ENCODE assay signal across 8 mouse cellular contexts in the genomic region with DNA sequence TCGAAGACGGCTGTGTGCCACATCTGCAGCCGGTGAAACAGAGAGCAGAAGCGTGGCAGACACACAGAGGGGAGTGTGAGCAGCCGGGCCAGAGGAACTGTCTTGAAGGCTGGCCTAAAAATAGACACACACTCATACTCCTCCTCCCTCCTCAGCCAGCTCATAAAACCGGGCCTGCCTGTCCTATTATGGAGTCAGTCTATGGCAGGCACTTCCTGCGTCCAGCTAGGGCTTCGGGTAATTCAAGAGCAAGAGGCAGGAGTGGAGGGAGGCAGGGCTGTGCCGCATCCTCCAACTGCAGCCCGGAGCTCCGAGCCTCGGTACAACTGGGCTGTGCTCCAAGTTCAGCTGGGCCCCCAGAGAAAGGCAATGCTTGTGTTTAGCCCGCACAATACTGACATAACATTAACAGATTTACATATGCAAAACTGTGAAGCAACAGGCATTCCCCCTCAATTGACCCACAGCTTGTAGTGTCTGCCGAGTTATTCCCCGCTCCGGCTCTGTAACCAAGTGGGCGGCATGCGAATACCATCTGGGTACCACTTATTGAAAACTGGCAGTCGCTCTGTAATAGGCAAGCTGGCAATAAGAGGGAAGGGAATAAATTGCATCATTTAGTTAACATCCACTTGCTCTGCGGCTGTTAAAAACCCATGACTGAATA. TPM values are rescaled to one million over a fixed set of nuclear protein-coding genes. Genes with fewer than 3 reads are reported as not detected.
DNase-seq lines count a peak whose midpoint lies in the region; ATAC-seq and TF ChIP-seq lines count a peak whose summit lies in the region.

No protein-coding gene starts in this region.

- H3K4me1 ChIP-seq in forebrain, embryonic 12.5 days = peaks cover 32% of the 10 kb centered on the region
- peaks cover 19% of the 10 kb centered on the region for H3K4me1 ChIP-seq in heart, embryonic 16.5 days (ENCODE audit: control insufficient read depth, insufficient read depth, low read length)
- H3K4me1 ChIP-seq in liver, embryonic 11.5 days (replicated peaks; ENCODE audit: control insufficient read depth, insufficient read depth, low read length) = peaks cover 18% of the 10 kb centered on the region
- peaks cover 24% of the 10 kb centered on the region for H3K4me1 ChIP-seq in stomach, embryonic 16.5 days (ENCODE audit: control insufficient read depth, insufficient read depth, low read length)

- no peak for TF ChIP-seq POLR2A in brain, embryonic 14.5 days (IDR thresholded peaks at IDR 0.05; ENCODE audit: borderline replicate concordance, extremely low read depth, insufficient read depth, insufficient read length, poor library complexity, severe bottlenecking)
- TF ChIP-seq POLR2A in myocyte (IDR thresholded peaks at IDR 0.05; ENCODE audit: insufficient read length, low read depth) = peak; percentile 63

- H3K36me3 ChIP-seq in forebrain, embryonic 12.5 days (replicated peaks) = 0 out of 2 replicates have a peak, but pooled peaks cover 3% of the 10 kb centered on the region
- no peaks in the 10 kb centered on the region for H3K36me3 ChIP-seq in heart, embryonic 16.5 days (ENCODE audit: control insufficient read depth, insufficient read depth)
- H3K36me3 ChIP-seq in liver, embryonic 11.5 days (ENCODE audit: control insufficient read depth, insufficient read depth, low read length) = no peaks in the 10 kb centered on the region; the same call in 1 of the 2 replicates
- H3K36me3 ChIP-seq in myocyte (ENCODE audit: control insufficient read depth, insufficient read depth) = no peaks in the 10 kb centered on the region
- H3K36me3 ChIP-seq in stomach, embryonic 16.5 days (ENCODE audit: control insufficient read depth, insufficient read depth, low read length) = no peaks in the 10 kb centered on the region

- peaks cover 4% of the 10 kb centered on the region for H3K79me2 ChIP-seq in myocyte (ENCODE audit: control insufficient read depth, insufficient read depth)

- WGBS in forebrain, embryonic 12.5 days = 28% methylated on average over 20 of the region's 20 CpGs
- WGBS in heart, embryonic 16.5 days = 18% methylated on average over 20 of the region's 20 CpGs
- WGBS in liver, embryonic 11.5 days = 40% methylated on average over 20 of the region's 20 CpGs
- 30% methylated on average over 20 of the region's 20 CpGs for WGBS in stomach, embryonic 16.5 days

- peak; percentile 91 for DNase-seq in A20 (ENCODE audit: low read depth, low spot score)
- DNase-seq in brain, embryonic 14.5 days (ENCODE audit: low read depth) = peak; percentile 98
- peak; percentile 78 for DNase-seq in kidney, postnatal 14 days
- peak; percentile 41 for DNase-seq in liver, embryonic 11.5 days (ENCODE audit: low spot score)

- H3ac ChIP-seq in myocyte (ENCODE audit: control insufficient read depth, insufficient read length) = no peak overlapping the region

- no peaks in the 10 kb centered on the region for H3K9me3 ChIP-seq in forebrain, embryonic 12.5 days
- H3K9me3 ChIP-seq in heart, embryonic 16.5 days (replicated peaks; ENCODE audit: control insufficient read depth, low read length) = no peaks in the 10 kb centered on the region
- H3K9me3 ChIP-seq in liver, embryonic 11.5 days (ENCODE audit: control insufficient read depth, low read length) = no peaks in the 10 kb centered on the region
- H3K9me3 ChIP-seq in stomach, embryonic 16.5 days (replicated peaks; ENCODE audit: control insufficient read depth, low read length) = no peaks in the 10 kb centered on the region

- peak; percentile 90 for ATAC-seq in forebrain, embryonic 12.5 days (ENCODE audit: low FRiP score)
- ATAC-seq in heart, embryonic 16.5 days (replicated peaks; ENCODE audit: extremely low read depth, insufficient read depth, low FRiP score) = peak; percentile 95
- ATAC-seq in liver, embryonic 11.5 days (replicated peaks; ENCODE audit: low FRiP score) = peak; percentile 71
- ATAC-seq in stomach, embryonic 16.5 days (ENCODE audit: insufficient read depth, low FRiP score) = peak; percentile 95

- peak overlapping the region; percentile 79 for H3K27ac ChIP-seq in forebrain, embryonic 12.5 days
- H3K27ac ChIP-seq in heart, embryonic 16.5 days (ENCODE audit: low read length) = peak overlapping the region; percentile 98
- H3K27ac ChIP-seq in liver, embryonic 11.5 days (ENCODE audit: low read depth, low read length) = peak overlapping the region; percentile 64
- peak overlapping the region; percentile 97 for H3K27ac ChIP-seq in stomach, embryonic 16.5 days (ENCODE audit: low read length)

- peak overlapping the region; percentile 9 for H3K4me3 ChIP-seq in forebrain, embryonic 12.5 days (replicated peaks)
- H3K4me3 ChIP-seq in heart, embryonic 16.5 days (ENCODE audit: low read length) = peak overlapping the region; percentile 38
- no peak overlapping the region for H3K4me3 ChIP-seq in liver, embryonic 11.5 days (ENCODE audit: low read depth, low read length)
- peak overlapping the region; percentile 16 for H3K4me3 ChIP-seq in myocyte
- H3K4me3 ChIP-seq in stomach, embryonic 16.5 days (replicated peaks; ENCODE audit: low read length) = 0 out of 2 replicates have a peak overlapping the region, but pooled peaks have one; percentile 5

- no peak overlapping the region for H3K9ac ChIP-seq in forebrain, embryonic 12.5 days
- peak overlapping the region; percentile 76 for H3K9ac ChIP-seq in heart, embryonic 16.5 days (ENCODE audit: low read length)
- H3K9ac ChIP-seq in liver, embryonic 11.5 days (ENCODE audit: low read depth, low read length) = peak overlapping the region; percentile 44; the same call in 1 of the 2 replicates
- peak overlapping the region; percentile 61 for H3K9ac ChIP-seq in stomach, embryonic 16.5 days (ENCODE audit: low read length)

- no peaks in the 10 kb centered on the region for H3K27me3 ChIP-seq in forebrain, embryonic 12.5 days
- H3K27me3 ChIP-seq in heart, embryonic 16.5 days (ENCODE audit: control insufficient read depth, insufficient read depth, low read length) = no peaks in the 10 kb centered on the region
- no peaks in the 10 kb centered on the region for H3K27me3 ChIP-seq in liver, embryonic 11.5 days (replicated peaks; ENCODE audit: control insufficient read depth, insufficient read depth, low read length)
- no peaks in the 10 kb centered on the region for H3K27me3 ChIP-seq in myocyte (ENCODE audit: control insufficient read depth, insufficient read depth, insufficient read length)
- no peaks in the 10 kb centered on the region for H3K27me3 ChIP-seq in stomach, embryonic 16.5 days (ENCODE audit: control insufficient read depth, insufficient read depth, low read length)

- H3K4me2 ChIP-seq in forebrain, embryonic 12.5 days = peak overlapping the region; percentile 40
- peak overlapping the region; percentile 69 for H3K4me2 ChIP-seq in heart, embryonic 16.5 days (ENCODE audit: low read depth, low read length)
- peak overlapping the region; percentile 45 for H3K4me2 ChIP-seq in liver, embryonic 11.5 days
- H3K4me2 ChIP-seq in myocyte (ENCODE audit: low read depth) = peak overlapping the region; percentile 99
- H3K4me2 ChIP-seq in stomach, embryonic 16.5 days (ENCODE audit: low read depth, low read length) = peak overlapping the region; percentile 48

- TF ChIP-seq CTCF in brain, embryonic 14.5 days (IDR thresholded peaks at IDR 0.05; ENCODE audit: borderline replicate concordance, extremely low read depth, insufficient read depth, insufficient read length) = no peak

TF ChIP-seq in myocyte, 11 proteins besides CTCF, POLR2A, EP300 and RAD21:
- TF ChIP-seq SRF (IDR thresholded peaks at IDR 0.05; ENCODE audit: control insufficient read depth, insufficient read length, low read depth) = peak; percentile 93
- peak in 1 of 3 experiments; percentile 66 for TF ChIP-seq MYOG (IDR thresholded peaks at IDR 0.05; ENCODE audit: control insufficient read depth in 1 of 3, insufficient read depth in 1 of 3, insufficient read length in 2 of 3, low read depth in 2 of 3)
- 0 out of 2 replicates have a peak, but pooled peaks have one; percentile 11 for TF ChIP-seq CEBPB (IDR thresholded peaks at IDR 0.05; ENCODE audit: insufficient read depth, poor library complexity, severe bottlenecking)
- no peak for TF ChIP-seq REST (IDR thresholded peaks at IDR 0.05; ENCODE audit: insufficient read depth, insufficient read length)
- TF ChIP-seq MYOD1 (IDR thresholded peaks at IDR 0.05; ENCODE audit: control insufficient read depth in 1 of 3, insufficient read length in 2 of 3, low read depth in 2 of 3) = peak in 2 of 3 experiments; percentile 4 to 26

RNA-seq across cellular contexts. Expression of gene Foxp1, which starts 37.2 kb away (rescaled TPM):
- polyA plus RNA-seq in brain, embryonic 14.5 days (2012; rRNA removed) = 55.0 and 68.1 TPM in 2 replicates
- polyA plus RNA-seq in forebrain, embryonic 12.5 days (2016; fragmentation: Nextera tagmentation; extraction: Ambion mirVana) = 69.5 and 77.3 TPM in 2 replicates
- 59.0 and 67.8 TPM in 2 replicates for polyA plus RNA-seq in heart, embryonic 16.5 days (2015; fragmentation: Nextera tagmentation; extraction: Ambion mirVana)
- 62.1 and 67.8 TPM in 2 replicates for polyA plus RNA-seq in liver, embryonic 11.5 days (2014; fragmentation: Nextera tagmentation; extraction: Ambion mirVana)
- 17.7 TPM for polyA plus RNA-seq in myocyte (2012; fragmentation: generic; extraction: Trizol)
- 108 and 110 TPM in 2 replicates for polyA plus RNA-seq in stomach, embryonic 16.5 days (2015; fragmentation: Nextera tagmentation; extraction: Ambion mirVana)

Comparison
In these comparisons a context has a peak if more than half of its experiments do, and no peak if none do; other contexts are left out.
1. DNase-seq: peak in every context shown above with its lines; median percentile 98 in brain, embryonic 14.5 days; 91 in A20; 78 in kidney, postnatal 14 days; 41 in liver, embryonic 11.5 days.
2. H3K4me2 ChIP-seq: peak in every context shown above with its lines; median percentile 99 in myocyte; 69 in heart, embryonic 16.5 days; 48 in stomach, embryonic 16.5 days; 45 in liver, embryonic 11.5 days; 40 in forebrain, embryonic 12.5 days.